Mouse (Mus musculus) CD4-positive helper T cell, adult 2 months (primary cell): ENCODE measurements around the gene Tgm6.
A peak's percentile ranks its signal among the peaks of the same experiment; 100 is the strongest.

Experiments
- DNase-seq: peaks from one replicate; pipeline ENCODE4 v3.0.0-alpha.2; 2012; ENCODE audit warnings: low read depth, missing footprints, low spot score

The Tgm6 gene

GRCm38 (mm10) chr2:130178381-130178705, 66.1 kb downstream of the Tgm6 start:
- DNase-seq: no peak

- peak; percentile 88 for DNase-seq
Observed at GRCm38 (mm10) chr2:130178706-130179506, 66.7 kb downstream of the Tgm6 start, which contains the start of gene Snrpb. Snrpb (minus strand) TSS chr2:130179403.

GRCm38 (mm10) chr2:130179507-130180019, 67.3 kb downstream of the Tgm6 start:
- DNase-seq: no peak

GRCm38 (mm10) chr2:130188391-130188790, 76.2 kb downstream of the Tgm6 start:
- no peak for DNase-seq

- no peak for DNase-seq
Observed at GRCm38 (mm10) chr2:130194894-130195293, 82.7 kb downstream of the Tgm6 start, which contains the start of gene Tmc2. Tmc2 (plus strand) TSS chr2:130195194.

GRCm38 (mm10) chr2:130200961-130201360, 88.7 kb downstream of the Tgm6 start:
- DNase-seq: no peak
